Mouse (Mus musculus) embryonic facial prominence, embryonic 12.5 days (tissue): ENCODE measurements at regions not wholly inside any gene's neighbourhood (a gene's known extent, or its start where the extent isn't known, plus 50 kb on each side); places are given as distances from the start of the nearest gene placed in this dataset.

Experiments used
- ATAC-seq: fragments of 200-750 bp; cut with Nextera tagmentation; 2 replicates; pipeline ENCODE4 v1.8.0; 2017; ENCODE audit not compliant: insufficient number of reproducible peaks, insufficient read depth, low FRiP score, low TSS enrichment
- H3K27ac ChIP-seq: fragments of 300-500 bp; sonication (generic); 2 replicates; pipeline ENCODE4 v1.5.1; 2016; ENCODE audit warnings: mild to moderate bottlenecking
- H3K27me3 ChIP-seq: fragments of 300-500 bp; sonication (generic); 2 replicates; pipeline ENCODE4 v1.6.1; 2016; ENCODE audit warnings: mild to moderate bottlenecking, moderate library complexity
- H3K36me3 ChIP-seq: fragments of 300-500 bp; sonication (generic); 2 replicates; pipeline ENCODE4 v1.6.1; 2016; ENCODE audit warnings: mild to moderate bottlenecking
- H3K4me1 ChIP-seq: fragments of 300-500 bp; sonication (generic); 2 replicates; pipeline ENCODE4 v1.6.1; 2016
- H3K4me2 ChIP-seq: fragments of 300-500 bp; sonication (generic); replicated peaks from 2 replicates; pipeline ENCODE4 v1.6.1; 2016; ENCODE audit warnings: mild to moderate bottlenecking, moderate library complexity
- H3K4me3 ChIP-seq: fragments of 300-500 bp; sonication (generic); 2 replicates; pipeline ENCODE4 v1.5.1; 2016; ENCODE audit warnings: mild to moderate bottlenecking
- H3K9ac ChIP-seq: fragments of 300-500 bp; sonication (generic); 2 replicates; pipeline ENCODE4 v1.6.1; 2016; ENCODE audit warnings: mild to moderate bottlenecking, moderate library complexity
- H3K9me3 ChIP-seq: fragments of 300-500 bp; sonication (generic); 2 replicates; pipeline ENCODE4 v1.6.1; 2016; ENCODE audit warnings: mild to moderate bottlenecking, moderate library complexity
- WGBS: fragments of 180-500 bp; shearing (Covaris S2); methylation state at CpG from one replicate; pipeline ENCODE4 v1.1.7; 2016; 5-methylcytosine and 5-hydroxymethylcytosine counted together

- H3K4me3 ChIP-seq: no peak overlapping the region
- no peak overlapping the region for H3K27ac ChIP-seq
- WGBS: 54% methylated on average over 4 of the region's 4 CpGs
Measured at GRCm38 (mm10) chr7:72474751-72475150, 168.3 kb upstream of the Mctp2 start.

GRCm38 (mm10) chr7:72478936-72479335, 172.5 kb upstream of the Mctp2 start:
- Histone ChIP-seq H3K9ac (no peak overlapping the region), H3K4me1 (peaks cover 7% of the 10 kb centered on the region), H3K4me2 (no peak overlapping the region), H3K4me3 (no peak overlapping the region), H3K27me3 (no peaks in the 10 kb centered on the region), H3K27ac (0 out of 2 replicates have a peak overlapping the region, but pooled peaks have one; percentile 36), H3K36me3 (no peaks in the 10 kb centered on the region), H3K9me3 (no peaks in the 10 kb centered on the region)
- WGBS: 52% methylated on average over 1 of the region's 1 CpGs
- no peak for ATAC-seq

More at GRCm38 (mm10) chr7:72474751-72475150, 168.3 kb upstream of the Mctp2 start:
- Histone ChIP-seq H3K4me1 (peaks cover 5% of the 10 kb centered on the region), H3K4me2 (no peak overlapping the region), H3K36me3 (no peaks in the 10 kb centered on the region), H3K9me3 (no peaks in the 10 kb centered on the region), H3K9ac (no peak overlapping the region), H3K27me3 (no peaks in the 10 kb centered on the region)
- no peak for ATAC-seq

- no peak overlapping the region for H3K9ac ChIP-seq
- H3K9me3 ChIP-seq: no peaks in the 10 kb centered on the region
- H3K4me1 ChIP-seq: peaks cover 7% of the 10 kb centered on the region
- H3K36me3 ChIP-seq: no peaks in the 10 kb centered on the region
- H3K4me3 ChIP-seq: no peak overlapping the region
- no peak for ATAC-seq
- WGBS: 70% methylated on average over 2 of the region's 2 CpGs
- no peak overlapping the region for H3K4me2 ChIP-seq
- H3K27me3 ChIP-seq: no peaks in the 10 kb centered on the region
- peak overlapping the region; percentile 88 for H3K27ac ChIP-seq
Measured at GRCm38 (mm10) chr7:72481275-72481674, 174.9 kb upstream of the Mctp2 start.

GRCm38 (mm10) chr7:72490161-72490560, 183.8 kb upstream of the Mctp2 start:
- Histone ChIP-seq H3K27ac (no peak overlapping the region), H3K4me2 (no peak overlapping the region), H3K4me3 (no peak overlapping the region), H3K36me3 (no peaks in the 10 kb centered on the region), H3K4me1 (no peaks in the 10 kb centered on the region), H3K27me3 (no peaks in the 10 kb centered on the region), H3K9me3 (no peaks in the 10 kb centered on the region), H3K9ac (no peak overlapping the region)
- ATAC-seq: no peak

- Histone ChIP-seq H3K9ac (no peak overlapping the region), H3K9me3 (no peaks in the 10 kb centered on the region), H3K4me1 (no peaks in the 10 kb centered on the region), H3K4me3 (no peak overlapping the region), H3K27me3 (no peaks in the 10 kb centered on the region), H3K36me3 (no peaks in the 10 kb centered on the region), H3K27ac (no peak overlapping the region), H3K4me2 (no peak overlapping the region)
- no peak for ATAC-seq
Measured at GRCm38 (mm10) chr7:72493292-72493691, 186.9 kb upstream of the Mctp2 start.

GRCm38 (mm10) chr7:72496933-72497631, 190.7 kb upstream of the Mctp2 start:
- no peak for ATAC-seq
- H3K4me1 ChIP-seq: no peaks in the 10 kb centered on the region
- H3K4me3 ChIP-seq: no peak overlapping the region
- H3K4me2 ChIP-seq: no peak overlapping the region
- H3K27me3 ChIP-seq: no peaks in the 10 kb centered on the region
- no peaks in the 10 kb centered on the region for H3K9me3 ChIP-seq
- no peak overlapping the region; the same call in 1 of the 2 replicates for H3K27ac ChIP-seq
- 66% methylated on average over 7 of the region's 7 CpGs for WGBS
- H3K36me3 ChIP-seq: no peaks in the 10 kb centered on the region
- no peak overlapping the region for H3K9ac ChIP-seq

GRCm38 (mm10) chr7:72498562-72499230, 192.3 kb upstream of the Mctp2 start:
- Histone ChIP-seq H3K4me3 (no peak overlapping the region), H3K4me2 (no peak overlapping the region), H3K9me3 (no peaks in the 10 kb centered on the region), H3K36me3 (no peaks in the 10 kb centered on the region), H3K9ac (no peak overlapping the region), H3K27me3 (no peaks in the 10 kb centered on the region), H3K27ac (no peak overlapping the region), H3K4me1 (no peaks in the 10 kb centered on the region)
- no peak for ATAC-seq
- 57% methylated on average over 4 of the region's 4 CpGs for WGBS

GRCm38 (mm10) chr7:72499788-72500187, 193.4 kb upstream of the Mctp2 start:
- no peaks in the 10 kb centered on the region for H3K9me3 ChIP-seq
- no peak overlapping the region for H3K4me3 ChIP-seq
- H3K27ac ChIP-seq: no peak overlapping the region
- ATAC-seq: no peak
- H3K4me2 ChIP-seq: no peak overlapping the region
- no peaks in the 10 kb centered on the region for H3K27me3 ChIP-seq
- H3K4me1 ChIP-seq: no peaks in the 10 kb centered on the region
- 78% methylated on average over 5 of the region's 5 CpGs for WGBS
- no peaks in the 10 kb centered on the region for H3K36me3 ChIP-seq
- no peak overlapping the region for H3K9ac ChIP-seq

- Histone ChIP-seq H3K9me3 (no peaks in the 10 kb centered on the region), H3K4me2 (no peak overlapping the region), H3K4me1 (peaks cover under 1% of the 10 kb centered on the region; the same call in 1 of the 2 replicates), H3K27ac (no peak overlapping the region), H3K36me3 (no peaks in the 10 kb centered on the region), H3K9ac (no peak overlapping the region), H3K4me3 (no peak overlapping the region), H3K27me3 (no peaks in the 10 kb centered on the region)
- ATAC-seq: no peak
- 69% methylated on average over 3 of the region's 3 CpGs for WGBS
Measured at GRCm38 (mm10) chr7:72500190-72500589, 193.8 kb upstream of the Mctp2 start.

GRCm38 (mm10) chr7:72500996-72501395, 194.6 kb upstream of the Mctp2 start:
- no peak overlapping the region for H3K9ac ChIP-seq
- no peak overlapping the region for H3K4me2 ChIP-seq
- ATAC-seq: no peak
- H3K4me1 ChIP-seq: peaks cover 7% of the 10 kb centered on the region; the same call in 1 of the 2 replicates
- H3K9me3 ChIP-seq: no peaks in the 10 kb centered on the region
- H3K4me3 ChIP-seq: no peak overlapping the region
- no peak overlapping the region for H3K27ac ChIP-seq
- 37% methylated on average over 6 of the region's 6 CpGs for WGBS
- H3K27me3 ChIP-seq: no peaks in the 10 kb centered on the region
- no peaks in the 10 kb centered on the region for H3K36me3 ChIP-seq

- Histone ChIP-seq H3K4me2 (no peak overlapping the region), H3K27ac (no peak overlapping the region), H3K4me3 (no peak overlapping the region), H3K9me3 (no peaks in the 10 kb centered on the region), H3K4me1 (peaks cover 9% of the 10 kb centered on the region; the same call in 1 of the 2 replicates), H3K36me3 (no peaks in the 10 kb centered on the region), H3K9ac (no peak overlapping the region), H3K27me3 (no peaks in the 10 kb centered on the region)
- ATAC-seq: no peak
- WGBS: 83% methylated on average over 3 of the region's 3 CpGs
Measured at GRCm38 (mm10) chr7:72501431-72501830, 195.0 kb upstream of the Mctp2 start.

- Histone ChIP-seq H3K9me3 (no peaks in the 10 kb centered on the region), H3K27me3 (no peaks in the 10 kb centered on the region), H3K4me2 (no peak overlapping the region), H3K27ac (no peak overlapping the region), H3K4me1 (peaks cover 17% of the 10 kb centered on the region), H3K36me3 (no peaks in the 10 kb centered on the region), H3K9ac (no peak overlapping the region), H3K4me3 (no peak overlapping the region)
- no peak for ATAC-seq
Measured at GRCm38 (mm10) chr7:72503756-72504155, 197.3 kb upstream of the Mctp2 start.
